Mouse (Mus musculus): ENCODE measurements around the gene Pus7l. TPM values are rescaled to one million over a fixed set of nuclear protein-coding genes. Genes with fewer than 3 reads are reported as not detected.

Gene Pus7l
- polyA plus RNA-seq, 1 experiment: 4.5 TPM

DNA sequence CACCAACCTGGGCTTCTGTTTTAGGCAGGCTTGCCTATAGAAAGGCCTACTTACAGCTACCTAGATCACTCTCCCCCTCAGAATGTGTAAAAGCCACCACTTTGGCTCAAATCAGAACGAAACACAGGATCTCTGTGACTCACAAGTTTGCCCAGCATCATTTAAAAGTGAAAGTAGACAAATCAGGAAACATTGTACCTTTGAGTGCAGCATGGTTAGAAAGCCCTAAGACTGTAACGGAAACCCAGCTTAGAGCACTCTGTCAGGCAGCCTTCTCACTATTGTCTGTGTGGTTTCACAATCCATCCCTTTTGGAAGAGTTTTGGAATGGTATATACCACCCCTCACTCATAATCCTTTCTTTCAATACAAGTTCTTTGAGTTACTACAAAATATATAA lies 21.6 kb upstream of the Pus7l start:
- Histone ChIP-seq H3K36me3 (ENCODE audit: control insufficient read depth, insufficient read depth, low read length) (no peaks in the 10 kb centered on the region), H3K4me1 (ENCODE audit: control insufficient read depth, insufficient read depth, low read length) (peaks cover 4% of the 10 kb centered on the region; the same call in 1 of the 2 replicates), H3K27me3 (ENCODE audit: control insufficient read depth, insufficient read depth, low read length) (no peaks in the 10 kb centered on the region), H3K27ac (ENCODE audit: control insufficient read depth, insufficient read depth, low read depth, low read length) (no peak overlapping the region), H3K4me3 (ENCODE audit: control insufficient read depth, low read depth, low read length) (no peak overlapping the region)
- TF ChIP-seq CTCF (IDR thresholded peaks at IDR 0.05; ENCODE audit: control insufficient read depth, insufficient read depth, insufficient replicate concordance, low read depth, low read length): no peak
- TF ChIP-seq POLR2A (IDR thresholded peaks at IDR 0.05; ENCODE audit: control insufficient read depth, low read depth, low read length): no peak

DNA sequence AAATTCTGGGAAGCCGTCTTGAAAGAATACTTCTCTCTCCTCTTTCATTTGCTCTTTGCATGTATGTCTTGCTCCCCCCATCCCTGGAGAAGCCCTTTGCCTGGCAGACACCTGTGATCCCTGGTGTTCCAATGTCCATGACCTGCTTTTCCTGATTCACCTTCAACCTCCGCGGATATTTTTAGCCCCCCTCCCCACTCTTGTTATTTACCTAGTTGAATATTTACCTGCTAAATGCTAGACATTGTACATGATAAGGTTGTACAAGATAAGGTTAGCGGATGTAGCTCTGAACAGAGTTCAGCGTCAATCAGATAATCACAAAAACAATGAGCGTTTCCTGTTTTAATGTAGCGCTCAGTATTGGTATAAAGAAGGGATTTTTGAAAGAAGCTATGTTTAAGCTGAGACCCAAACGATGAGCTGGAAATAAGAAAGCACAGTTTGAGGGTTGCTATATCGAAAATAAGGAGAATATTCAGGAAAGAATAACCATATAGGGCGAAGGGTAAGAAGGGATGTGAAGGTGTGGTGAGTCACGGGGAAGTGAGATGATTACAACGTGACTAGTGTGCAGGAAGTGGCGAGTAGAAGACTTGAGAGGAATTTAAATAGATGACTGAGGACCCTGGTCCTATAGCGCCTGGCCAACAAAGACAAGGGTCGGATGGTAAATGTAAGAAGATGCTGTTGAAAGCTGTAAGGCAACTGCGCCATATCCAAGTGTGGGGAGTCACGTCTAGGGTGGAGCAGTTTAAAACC lies 15.7 kb upstream of the Pus7l start:
- Histone ChIP-seq H3K4me1 (ENCODE audit: control insufficient read depth, insufficient read depth, low read length) (peaks cover 4% of the 10 kb centered on the region; the same call in 1 of the 2 replicates), H3K36me3 (ENCODE audit: control insufficient read depth, insufficient read depth, low read length) (no peaks in the 10 kb centered on the region), H3K27ac (ENCODE audit: control insufficient read depth, insufficient read depth, low read depth, low read length) (no peak overlapping the region), H3K4me3 (ENCODE audit: control insufficient read depth, low read depth, low read length) (no peak overlapping the region), H3K27me3 (ENCODE audit: control insufficient read depth, insufficient read depth, low read length) (no peaks in the 10 kb centered on the region)
- TF ChIP-seq POLR2A (IDR thresholded peaks at IDR 0.05; ENCODE audit: control insufficient read depth, low read depth, low read length) (no peak), CTCF (IDR thresholded peaks at IDR 0.05; ENCODE audit: control insufficient read depth, insufficient read depth, insufficient replicate concordance, low read depth, low read length) (no peak)

DNA sequence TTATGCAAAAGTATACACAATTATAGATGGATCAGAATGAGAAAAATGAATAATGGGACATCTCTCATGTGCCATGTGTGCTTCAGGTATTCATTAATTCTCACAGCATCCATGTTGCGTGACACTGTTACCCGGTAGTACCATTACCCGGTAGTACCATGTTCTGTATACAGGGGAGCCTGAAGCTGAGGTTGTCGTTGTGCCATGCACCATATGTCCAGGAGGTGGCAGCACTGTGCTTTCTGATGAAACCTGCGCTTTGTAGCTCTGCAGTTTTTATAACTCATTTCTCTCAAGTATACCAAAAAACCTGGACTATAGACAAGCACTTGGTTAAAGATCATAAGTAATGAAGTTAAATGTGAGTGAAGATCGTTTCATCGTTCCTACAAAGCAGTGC lies 14.1 kb upstream of the Pus7l start:
- H3K4me3 ChIP-seq (ENCODE audit: control insufficient read depth, low read depth, low read length): no peak overlapping the region
- no peak for TF ChIP-seq POLR2A (IDR thresholded peaks at IDR 0.05; ENCODE audit: control insufficient read depth, low read depth, low read length)
- peak; percentile 84; the same call in 1 of the 2 replicates for TF ChIP-seq CTCF (IDR thresholded peaks at IDR 0.05; ENCODE audit: control insufficient read depth, insufficient read depth, insufficient replicate concordance, low read depth, low read length)
- H3K4me1 ChIP-seq (ENCODE audit: control insufficient read depth, insufficient read depth, low read length): peaks cover 4% of the 10 kb centered on the region; the same call in 1 of the 2 replicates
- no peaks in the 10 kb centered on the region for H3K27me3 ChIP-seq (ENCODE audit: control insufficient read depth, insufficient read depth, low read length)
- H3K27ac ChIP-seq (ENCODE audit: control insufficient read depth, insufficient read depth, low read depth, low read length): no peak overlapping the region
- no peaks in the 10 kb centered on the region for H3K36me3 ChIP-seq (ENCODE audit: control insufficient read depth, insufficient read depth, low read length)

DNA sequence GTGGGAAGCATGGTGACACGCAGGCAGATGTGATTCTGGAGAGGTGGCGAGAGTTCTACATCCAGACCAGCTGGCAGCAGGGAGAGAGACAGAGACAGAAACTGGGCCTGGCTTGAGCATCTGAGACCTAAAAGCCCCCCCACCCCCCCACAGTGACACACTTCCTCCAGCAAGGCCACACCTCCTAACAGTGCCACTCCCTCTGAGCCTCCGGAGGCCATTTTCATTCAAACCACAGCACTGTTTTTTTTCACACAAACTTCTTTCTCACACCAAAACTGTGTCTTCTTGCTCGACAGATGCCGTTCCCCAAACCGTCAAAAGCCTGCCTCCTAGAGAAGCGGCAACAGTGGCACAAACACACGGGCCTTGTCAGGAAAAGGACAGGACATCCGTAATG lies 10.2 kb upstream of the Pus7l start:
- Histone ChIP-seq H3K4me1 (ENCODE audit: control insufficient read depth, insufficient read depth, low read length) (no peaks in the 10 kb centered on the region), H3K27me3 (ENCODE audit: control insufficient read depth, insufficient read depth, low read length) (no peaks in the 10 kb centered on the region), H3K4me3 (ENCODE audit: control insufficient read depth, low read depth, low read length) (peak overlapping the region; percentile 19; the same call in 1 of the 2 replicates), H3K36me3 (ENCODE audit: control insufficient read depth, insufficient read depth, low read length) (no peaks in the 10 kb centered on the region), H3K27ac (ENCODE audit: control insufficient read depth, insufficient read depth, low read depth, low read length) (no peak overlapping the region)
- TF ChIP-seq CTCF (IDR thresholded peaks at IDR 0.05; ENCODE audit: control insufficient read depth, insufficient read depth, insufficient replicate concordance, low read depth, low read length): no peak
- TF ChIP-seq POLR2A (IDR thresholded peaks at IDR 0.05; ENCODE audit: control insufficient read depth, low read depth, low read length): no peak

DNA sequence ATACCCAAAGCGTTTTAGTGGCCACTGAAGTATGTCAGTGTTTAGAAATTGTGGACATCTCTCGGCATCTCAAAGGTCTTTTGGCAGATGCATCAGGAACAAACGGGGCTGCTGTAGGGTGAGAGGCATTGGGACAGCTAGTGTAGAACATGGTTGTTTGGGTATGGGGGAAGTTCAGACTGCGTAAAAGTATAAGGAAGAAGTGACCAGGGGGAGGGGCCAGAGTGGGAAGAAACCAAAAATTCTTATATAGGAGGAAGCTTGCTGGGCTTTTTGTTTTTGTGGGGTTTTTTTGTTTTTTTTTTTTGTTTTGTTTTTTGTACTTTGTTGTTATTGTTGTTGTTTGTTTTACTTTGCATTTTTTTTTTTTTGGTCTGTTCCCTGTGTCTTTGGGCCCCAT lies 1.5 kb upstream of the Pus7l start:
- Histone ChIP-seq H3K4me1 (ENCODE audit: control insufficient read depth, insufficient read depth, low read length) (peaks cover 2% of the 10 kb centered on the region), H3K27ac (ENCODE audit: control insufficient read depth, insufficient read depth, low read depth, low read length) (no peak overlapping the region), H3K36me3 (ENCODE audit: control insufficient read depth, insufficient read depth, low read length) (no peaks in the 10 kb centered on the region), H3K27me3 (ENCODE audit: control insufficient read depth, insufficient read depth, low read length) (no peaks in the 10 kb centered on the region), H3K4me3 (ENCODE audit: control insufficient read depth, low read depth, low read length) (no peak overlapping the region)
- TF ChIP-seq CTCF (IDR thresholded peaks at IDR 0.05; ENCODE audit: control insufficient read depth, insufficient read depth, insufficient replicate concordance, low read depth, low read length) (no peak), POLR2A (IDR thresholded peaks at IDR 0.05; ENCODE audit: control insufficient read depth, low read depth, low read length) (no peak)

DNA sequence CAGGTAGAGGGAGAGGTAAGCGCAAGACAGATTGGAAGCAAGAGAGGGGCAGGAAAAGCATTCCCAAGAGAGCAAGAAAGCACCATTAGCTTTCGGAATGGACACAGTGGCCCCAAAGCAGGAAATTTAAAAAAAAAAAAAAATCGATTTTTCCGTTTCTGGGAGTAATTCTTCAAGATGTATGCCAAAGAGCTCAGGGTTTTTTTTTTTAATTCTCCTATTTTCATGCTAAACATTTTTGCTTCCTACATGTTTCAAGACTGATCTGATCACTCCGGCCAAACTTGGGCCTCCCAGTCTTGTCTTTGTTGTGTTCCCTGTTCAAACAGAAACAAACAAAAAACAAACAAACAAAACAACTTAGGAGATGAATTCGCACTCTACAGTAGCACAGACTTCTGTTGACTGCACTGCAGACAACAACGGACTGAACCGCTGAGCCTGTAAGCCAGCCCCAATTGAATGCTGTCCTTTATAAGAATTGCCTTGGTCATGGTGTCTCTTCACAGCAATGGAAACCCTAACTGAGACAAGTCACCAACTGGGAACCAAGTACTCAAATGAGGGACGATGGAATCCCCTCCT lies 797 bp upstream of the Pus7l start:
- H3K4me3 ChIP-seq (ENCODE audit: control insufficient read depth, low read depth, low read length): peak overlapping the region; percentile 82
- H3K27me3 ChIP-seq (ENCODE audit: control insufficient read depth, insufficient read depth, low read length): no peaks in the 10 kb centered on the region
- H3K36me3 ChIP-seq (ENCODE audit: control insufficient read depth, insufficient read depth, low read length): no peaks in the 10 kb centered on the region
- peak overlapping the region; percentile 4; the same call in 1 of the 2 replicates for H3K27ac ChIP-seq (ENCODE audit: control insufficient read depth, insufficient read depth, low read depth, low read length)
- H3K4me1 ChIP-seq (ENCODE audit: control insufficient read depth, insufficient read depth, low read length): peaks cover 2% of the 10 kb centered on the region
- TF ChIP-seq POLR2A (IDR thresholded peaks at IDR 0.05; ENCODE audit: control insufficient read depth, low read depth, low read length): no peak
- no peak for TF ChIP-seq CTCF (IDR thresholded peaks at IDR 0.05; ENCODE audit: control insufficient read depth, insufficient read depth, insufficient replicate concordance, low read depth, low read length)

DNA sequence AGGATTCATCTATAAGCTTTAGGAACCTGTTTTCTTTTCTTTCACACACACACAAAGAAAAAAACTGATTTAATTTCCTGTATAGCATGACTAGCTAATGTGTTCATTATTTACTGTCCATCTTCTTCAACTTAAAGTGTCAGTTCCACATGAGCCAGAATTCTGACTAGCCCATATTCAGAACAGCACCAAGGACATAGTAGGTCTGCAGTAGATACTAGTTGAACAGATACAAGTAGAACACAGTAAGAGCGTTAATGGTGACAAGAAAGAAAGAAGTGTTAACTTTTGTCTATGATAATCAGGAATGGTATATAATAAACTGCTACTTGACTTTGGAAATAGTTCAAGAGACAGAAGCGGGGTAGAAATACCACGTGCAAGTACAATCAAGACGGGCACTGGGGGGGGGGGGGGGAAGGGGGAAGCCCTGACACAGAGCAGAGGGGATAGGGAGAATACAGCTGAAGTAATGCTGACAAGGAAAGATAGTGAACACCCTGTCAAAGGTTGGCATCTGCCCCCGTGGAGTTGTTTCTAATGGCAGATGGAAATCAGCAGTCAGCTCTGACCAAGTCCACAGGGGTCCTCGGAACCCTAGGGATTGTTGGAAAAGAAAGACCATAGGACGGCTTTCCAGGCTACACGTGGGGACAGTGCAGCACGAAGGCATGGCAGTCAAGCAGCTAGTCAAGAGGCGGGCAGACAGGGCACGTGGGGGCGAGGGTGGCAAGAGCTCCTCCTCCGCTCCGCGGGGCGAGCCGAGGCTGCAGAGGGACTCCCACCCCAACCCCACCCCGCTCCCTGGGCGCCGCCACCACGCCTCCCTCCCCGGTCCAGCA lies 559 bp downstream of the Pus7l start:
- H3K27ac ChIP-seq (ENCODE audit: control insufficient read depth, insufficient read depth, low read depth, low read length): no peak overlapping the region

More for the DNA sequence above, 559 bp downstream of the Pus7l start:
- Histone ChIP-seq H3K4me3 (ENCODE audit: control insufficient read depth, low read depth, low read length) (peak overlapping the region; percentile 82), H3K4me1 (ENCODE audit: control insufficient read depth, insufficient read depth, low read length) (peaks cover 2% of the 10 kb centered on the region), H3K36me3 (ENCODE audit: control insufficient read depth, insufficient read depth, low read length) (no peaks in the 10 kb centered on the region), H3K27me3 (ENCODE audit: control insufficient read depth, insufficient read depth, low read length) (no peaks in the 10 kb centered on the region)
- TF ChIP-seq CTCF (IDR thresholded peaks at IDR 0.05; ENCODE audit: control insufficient read depth, insufficient read depth, insufficient replicate concordance, low read depth, low read length): no peak
- TF ChIP-seq POLR2A (IDR thresholded peaks at IDR 0.05; ENCODE audit: control insufficient read depth, low read depth, low read length): no peak; the same call in 1 of the 2 replicates
